Mouse (Mus musculus) common myeloid progenitor, adult 5-6 weeks (primary cell): ENCODE results near the gene Stx12. TPM values are rescaled to one million over a fixed set of nuclear protein-coding genes. Genes with fewer than 3 reads are reported as not detected.
A peak's percentile ranks its signal among the peaks of the same experiment; 100 is the strongest.

Experiments
- ATAC-seq: replicated peaks from 2 replicates; pipeline ENCODE4 v1.8.0; 2016; ENCODE audit warnings: low read depth, mild to moderate bottlenecking, moderate TSS enrichment, inconsistent platforms; ENCODE audit not compliant: poor library complexity, severe bottlenecking
- total RNA-seq: library from RNA; stranded (forward); fragments of 200-1000, 187-1606 nt; gene quantifications from 2 replicates; pipeline ENCODE4 v1.2.3, GENCODE M21; 2017

Gene Stx12
- total RNA-seq, 1 experiment from 2014 or later: 40.6 TPM

GRCm38 (mm10) chr4:132804331-132804730 is 80.0 kb downstream of the Stx12 start:
- ATAC-seq: peak; percentile 61

- no peak for ATAC-seq
Observed at GRCm38 (mm10) chr4:132803876-132804275, 80.4 kb downstream of the Stx12 start.

Other genes starting within 250 kb of the Stx12 start
- gene Eya3, start 245.5 kb downstream of the Stx12 start, total RNA-seq: 18.3 and 35.8 TPM in 2 replicates
- 2.6 and 4.1 TPM in 2 replicates for gene Xkr8, start 152.0 kb downstream of the Stx12 start, total RNA-seq
- gene Smpdl3b, start 127.3 kb downstream of the Stx12 start, total RNA-seq: 0.50 TPM in 1 of 2 replicates, not detected in the other
- gene Rpa2, start 116.2 kb downstream of the Stx12 start, total RNA-seq: 52.9 and 63.8 TPM in 2 replicates
- 9.9 and 12.0 TPM in 2 replicates for gene Themis2, start 88.1 kb downstream of the Stx12 start, total RNA-seq
- gene Ppp1r8, start 41.3 kb downstream of the Stx12 start, total RNA-seq: 61.5 and 77.1 TPM in 2 replicates
- 25.2 and 33.5 TPM in 2 replicates for gene Fam76a, start 38.0 kb upstream of the Stx12 start, total RNA-seq
- gene Fgr, start 89.6 kb upstream of the Stx12 start, total RNA-seq: 0.53 and 0.96 TPM in 2 replicates
- gene Ahdc1, start 126.8 kb upstream of the Stx12 start, total RNA-seq: 2.6 and 3.5 TPM in 2 replicates
- gene Wasf2, start 246.0 kb upstream of the Stx12 start, total RNA-seq: 45.6 and 61.3 TPM in 2 replicates